Mouse (Mus musculus): ENCODE results near the gene Hyal1. TPM values are rescaled to one million over a fixed set of nuclear protein-coding genes. Genes with fewer than 3 reads are reported as not detected.

Gene Hyal1
- total and polyA plus RNA-seq, 3 experiments = 0.40 to 0.59 TPM; not detected in 1

DNA sequence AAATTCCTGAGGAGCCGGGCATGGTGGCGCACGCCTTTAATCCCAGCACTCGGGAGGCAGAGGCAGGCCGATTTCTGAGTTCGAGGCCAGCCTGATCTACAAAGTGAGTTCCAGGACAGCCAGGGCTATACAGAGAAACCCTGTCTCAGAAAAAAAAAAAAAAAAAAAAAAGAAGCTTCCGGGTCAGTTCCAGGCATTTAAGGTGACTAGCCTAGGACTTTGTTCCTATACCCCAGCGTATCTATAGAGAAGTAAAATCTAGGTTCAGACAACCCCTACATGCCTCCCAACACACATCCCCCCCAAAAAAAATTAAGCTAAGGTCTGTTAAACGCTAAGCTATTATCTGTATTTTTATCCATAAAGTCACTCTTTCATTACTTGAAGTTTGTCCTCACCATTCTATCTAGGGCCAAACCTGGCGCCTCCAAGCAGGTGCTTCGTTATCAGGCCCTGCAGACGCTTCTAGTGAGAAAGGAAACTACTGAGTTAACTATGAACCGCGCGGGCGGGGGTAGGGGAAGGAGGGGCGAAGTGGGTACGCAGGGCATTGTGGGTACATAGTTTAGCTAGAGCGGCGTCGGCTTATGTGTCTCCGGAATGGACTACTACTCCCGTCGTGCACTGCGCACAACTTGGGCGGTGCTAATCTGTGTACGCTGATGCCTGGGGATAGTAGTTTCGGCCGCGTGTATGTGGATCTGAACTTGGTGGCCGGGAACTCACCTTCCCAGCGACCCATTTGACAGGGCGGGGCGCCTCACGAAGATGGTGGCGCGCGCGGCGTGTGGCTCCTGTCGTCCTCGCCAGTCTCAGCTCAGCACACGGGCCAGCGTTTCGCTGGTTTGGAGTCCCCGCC is 10.5 kb downstream of the Hyal1 start, which contains the start of gene Ifrd2 (continued):
- no peak for TF ChIP-seq RAD21 (IDR thresholded peaks at IDR 0.05; ENCODE audit: low read depth, low read length)
- 0 out of 2 replicates have a peak, but pooled peaks have one; percentile 46 for TF ChIP-seq CHD1 (IDR thresholded peaks at IDR 0.05; ENCODE audit: low read depth, low read length)
- TF ChIP-seq RCOR1 (conservative IDR thresholded peaks at IDR 0.05; ENCODE audit: low read depth, low read length) = peak; percentile 30; the same call in 1 of the 2 replicates
- TF ChIP-seq E2F4 (IDR thresholded peaks at IDR 0.05; ENCODE audit: insufficient replicate concordance, low read depth, low read length) = peak; percentile 59; the same call in 1 of the 2 replicates
- TF ChIP-seq ELF1 (IDR thresholded peaks at IDR 0.05; ENCODE audit: low read depth, low read length) = peak; percentile 80
- TF ChIP-seq JUN (IDR thresholded peaks at IDR 0.05; ENCODE audit: insufficient read depth, low read depth, low read length) = no peak
- no peak for TF ChIP-seq USF2 (conservative IDR thresholded peaks at IDR 0.05; ENCODE audit: low read depth, low read length)
- no peak for TF ChIP-seq BHLHE40 (IDR thresholded peaks at IDR 0.05; ENCODE audit: low read depth, low read length)
- TF ChIP-seq MYC (IDR thresholded peaks at IDR 0.05; ENCODE audit: low read depth, low read length) = no peak
- TF ChIP-seq SIN3A (IDR thresholded peaks at IDR 0.05; ENCODE audit: low read length) = peak; percentile 83
- TF ChIP-seq MXI1 (IDR thresholded peaks at IDR 0.05; ENCODE audit: low read depth, low read length) = no peak; the same call in 1 of the 2 replicates
- peak; percentile 97 for TF ChIP-seq MAZ (IDR thresholded peaks at IDR 0.05; ENCODE audit: low read depth, low read length)
- peak; percentile 86 for TF ChIP-seq TCF12 (IDR thresholded peaks at IDR 0.05; ENCODE audit: low read depth, low read length)
- TF ChIP-seq POLR2AphosphoS2 (IDR thresholded peaks at IDR 0.05; ENCODE audit: low read depth, low read length) = peak; percentile 83
- peak; percentile 63; the same call in 1 of the 2 replicates for TF ChIP-seq ZMIZ1 (IDR thresholded peaks at IDR 0.05; ENCODE audit: low read depth, low read length)
- TF ChIP-seq NRF1 (IDR thresholded peaks at IDR 0.05; ENCODE audit: low read depth, low read length) = peak; percentile 71
- TF ChIP-seq NELFE (IDR thresholded peaks at IDR 0.05; ENCODE audit: low read depth, low read length) = peak; percentile 81
- peak; percentile 72 for TF ChIP-seq ZNF384 (IDR thresholded peaks at IDR 0.05; ENCODE audit: low read depth, low read length)

DNA sequence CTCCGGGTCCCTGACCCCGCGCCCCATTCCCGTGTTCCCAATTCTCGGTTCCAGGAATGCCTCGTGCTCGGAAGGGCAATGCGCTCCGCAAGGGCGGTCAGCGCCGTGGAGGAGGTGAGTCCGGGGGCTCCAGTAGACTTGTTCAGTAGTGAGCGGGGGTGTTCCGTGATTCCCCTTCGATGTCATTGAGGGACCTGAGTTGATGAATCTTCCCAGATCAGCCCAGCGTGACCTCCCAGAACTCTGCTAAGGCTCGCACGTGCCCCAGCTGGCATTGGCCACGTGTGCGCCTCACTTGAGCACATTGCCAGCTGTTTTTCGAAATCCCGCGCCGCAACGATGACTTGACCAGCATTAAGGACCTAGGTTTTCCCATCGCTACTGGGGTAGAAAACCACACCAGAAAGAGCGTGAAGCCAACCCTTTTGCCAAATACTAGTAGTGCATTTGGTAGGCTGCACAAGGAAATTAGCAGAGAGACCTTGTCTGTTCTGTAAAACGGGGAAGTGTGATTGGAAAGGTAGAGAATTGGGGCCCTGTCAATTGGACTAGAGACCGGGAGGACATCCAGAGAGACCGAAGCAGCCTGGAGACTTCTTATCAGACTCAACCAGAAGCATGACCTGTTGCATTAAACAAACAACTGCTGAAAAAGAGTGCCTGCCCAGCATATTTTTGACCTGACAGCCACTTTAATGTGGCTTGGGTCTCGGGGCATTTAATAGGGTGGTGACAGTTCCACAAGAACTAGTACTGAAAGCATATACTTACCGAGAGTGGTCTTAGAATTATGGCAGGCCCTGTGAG is 11.3 kb downstream of the Hyal1 start:
- Histone ChIP-seq H3K27me3 (replicated peaks) (no peaks in the 10 kb centered on the region), H3K9me3 (replicated peaks; ENCODE audit: low read length) (no peaks in the 10 kb centered on the region), H3K4me2 (ENCODE audit: insufficient read depth, low read depth, poor library complexity, severe bottlenecking) (peak overlapping the region; percentile 79), H3K9ac (ENCODE audit: insufficient read depth, low read depth) (peak overlapping the region; percentile 67), H3K79me2 (replicated peaks; ENCODE audit: control insufficient read depth, extremely low read depth, insufficient read depth, poor library complexity, severe bottlenecking) (peaks cover 18% of the 10 kb centered on the region), H3K27ac (ENCODE audit: insufficient read depth, low read depth) (no peak overlapping the region; the same call in 1 of the 2 replicates), H3K4me1 (ENCODE audit: control insufficient read depth in 1 of 2, insufficient read depth in 2 of 2) (peaks cover 8 to 22% of the 10 kb centered on the region in 2 experiments), H3K36me3 (replicated peaks in 1 of 2; ENCODE audit: control insufficient read depth in 1 of 2, insufficient read depth in 1 of 2, low read length in 1 of 2) (peaks cover 36 to 66% of the 10 kb centered on the region in 2 experiments), H3K4me3 (replicated peaks in 1 of 3; ENCODE audit: low read depth in 2 of 3, low read length in 2 of 3, poor library complexity in 1 of 3) (peak overlapping the region; percentile 83 to 92 (median 85))
- peak; percentile 53 for DNase-seq (ENCODE audit: extremely low read depth)
- in situ Hi-C loops (cut with MboI; ENCODE audit: low pct_ligation_motif_present, low pct_unique_long_range_greater_than_20kb, low sequenced_read_pairs) (no loop called here), dilution Hi-C loops (cut with MboI; ENCODE audit: extremely low pct_ligation_motif_present, extremely low pct_unique_long_range_greater_than_20kb, low sequenced_read_pairs) (no loop called here)
- TF ChIP-seq CHD1 (IDR thresholded peaks at IDR 0.05; ENCODE audit: low read depth, low read length) = no peak
- TF ChIP-seq POLR2A (IDR thresholded peaks at IDR 0.05; ENCODE audit: low read depth, low read length) = no peak
- TF ChIP-seq MAFK (IDR thresholded peaks at IDR 0.05; ENCODE audit: insufficient replicate concordance, low read length) = no peak
- peak; percentile 99 for TF ChIP-seq BHLHE40 (IDR thresholded peaks at IDR 0.05; ENCODE audit: low read depth, low read length)
- no peak for TF ChIP-seq PAX5 (IDR thresholded peaks at IDR 0.05; ENCODE audit: low read length)
- TF ChIP-seq USF2 (conservative IDR thresholded peaks at IDR 0.05; ENCODE audit: low read depth, low read length) = no peak
- no peak for TF ChIP-seq RCOR1 (conservative IDR thresholded peaks at IDR 0.05; ENCODE audit: low read depth, low read length)
- TF ChIP-seq CTCF (conservative IDR thresholded peaks at IDR 0.05 in 1 of 2, IDR thresholded peaks at IDR 0.05 in 1 of 2; ENCODE audit: low read depth in 2 of 2, low read length in 2 of 2) = no peak
- TF ChIP-seq MXI1 (IDR thresholded peaks at IDR 0.05; ENCODE audit: low read depth, low read length) = peak; percentile 96
- no peak for TF ChIP-seq POLR2AphosphoS2 (IDR thresholded peaks at IDR 0.05; ENCODE audit: low read depth, low read length)
- no peak for TF ChIP-seq RAD21 (IDR thresholded peaks at IDR 0.05; ENCODE audit: low read depth, low read length)
- peak; percentile 20 for TF ChIP-seq USF1 (IDR thresholded peaks at IDR 0.05; ENCODE audit: low read depth, low read length)
- TF ChIP-seq E2F4 (IDR thresholded peaks at IDR 0.05; ENCODE audit: insufficient replicate concordance, low read depth, low read length) = 0 out of 2 replicates have a peak, but pooled peaks have one; percentile 8
- peak; percentile 95 for TF ChIP-seq MAX (IDR thresholded peaks at IDR 0.05; ENCODE audit: low read length)
- TF ChIP-seq MYC (IDR thresholded peaks at IDR 0.05; ENCODE audit: low read depth, low read length) = peak; percentile 99
- TF ChIP-seq MAZ (IDR thresholded peaks at IDR 0.05; ENCODE audit: low read depth, low read length) = no peak
- no peak for TF ChIP-seq ZC3H11A (IDR thresholded peaks at IDR 0.05; ENCODE audit: low read depth, low read length)
- TF ChIP-seq EP300 (IDR thresholded peaks at IDR 0.05; ENCODE audit: low read length) = no peak
- TF ChIP-seq NELFE (IDR thresholded peaks at IDR 0.05; ENCODE audit: low read depth, low read length) = no peak
- TF ChIP-seq SIN3A (IDR thresholded peaks at IDR 0.05; ENCODE audit: low read length) = peak; percentile 76
- no peak for TF ChIP-seq TCF12 (IDR thresholded peaks at IDR 0.05; ENCODE audit: low read depth, low read length)
- no peak for TF ChIP-seq IRF4 (IDR thresholded peaks at IDR 0.05; ENCODE audit: low read depth, low read length)
- no peak for TF ChIP-seq GABPA (IDR thresholded peaks at IDR 0.05; ENCODE audit: insufficient replicate concordance, low read depth, low read length)
- TF ChIP-seq ETS1 (conservative IDR thresholded peaks at IDR 0.05; ENCODE audit: low read depth, low read length) = peak; percentile 76
- TF ChIP-seq HCFC1 (IDR thresholded peaks at IDR 0.05; ENCODE audit: low read depth, low read length) = no peak
